Mouse (Mus musculus): ENCODE data around the gene Pdcl3.
"Not testable (repeated sequence)": the region's sequence is repeated elsewhere in the genome, so short reads cannot be mapped to it uniquely, and the experiment has no call there.

Pdcl3 gene

DNA sequence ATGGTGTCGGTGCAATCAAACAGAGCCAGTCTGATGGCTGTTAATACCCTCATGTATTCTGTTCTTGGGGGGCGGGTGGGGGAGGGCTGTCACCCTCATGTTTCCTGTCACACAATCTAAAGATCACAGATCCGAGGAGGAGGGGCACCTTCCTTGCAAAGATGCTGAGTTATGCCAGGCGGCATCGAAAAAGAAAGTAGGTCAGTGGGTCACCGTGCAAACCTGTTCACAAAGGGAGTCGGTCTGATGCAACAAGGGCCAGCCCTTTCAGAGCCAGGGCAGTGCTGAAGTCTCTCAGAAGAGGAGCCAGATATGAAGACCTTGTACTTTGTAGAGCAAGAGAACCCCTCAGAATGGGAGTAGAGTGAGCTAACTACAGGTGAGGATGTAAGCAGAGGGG is 39.7 kb downstream of the Pdcl3 start:
- no peak for DNase-seq (ENCODE audit: low read depth, low spot score)

DNA sequence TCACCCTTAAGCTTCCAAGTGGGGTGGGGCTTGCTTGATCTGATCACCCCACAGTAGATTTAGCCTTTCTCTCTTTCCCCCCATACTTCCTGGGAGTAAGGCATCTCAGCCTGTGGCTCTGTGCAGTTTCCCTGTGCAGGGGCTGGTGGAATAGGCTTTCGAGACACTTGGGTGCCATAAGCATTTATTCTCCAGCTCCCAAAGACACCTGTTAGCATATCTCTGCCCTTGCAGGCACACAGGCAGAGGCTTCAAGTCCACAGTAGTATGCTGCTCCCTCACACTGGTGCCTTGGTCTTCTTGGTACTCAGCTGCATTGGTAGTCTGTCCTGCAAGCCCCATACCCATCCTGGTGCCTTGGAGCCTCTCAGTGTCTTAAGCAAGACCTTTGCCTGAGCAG is 40.4 kb downstream of the Pdcl3 start:
- DNase-seq (ENCODE audit: low read depth, low spot score), result no peak

DNA sequence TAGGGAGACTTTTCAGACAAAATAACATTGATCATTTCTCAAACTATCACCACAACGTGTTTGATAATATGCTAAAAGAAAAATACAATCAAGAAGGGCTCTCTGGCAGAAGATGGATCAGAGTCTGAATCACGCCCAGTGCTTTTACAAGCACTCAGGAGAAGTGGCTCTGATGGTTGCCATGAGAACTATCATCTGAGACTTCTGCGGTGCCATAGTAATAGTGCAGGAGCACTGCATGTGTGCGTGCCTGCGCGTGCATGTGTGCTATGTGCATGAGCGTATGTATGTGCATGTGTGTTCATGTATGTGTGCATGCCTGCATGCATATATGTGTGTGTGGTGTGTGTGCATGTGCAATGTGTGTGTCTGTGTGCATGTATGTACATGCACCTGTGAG is 43.8 kb downstream of the Pdcl3 start:
- DNase-seq (ENCODE audit: low read depth, low spot score), result no peak

DNA sequence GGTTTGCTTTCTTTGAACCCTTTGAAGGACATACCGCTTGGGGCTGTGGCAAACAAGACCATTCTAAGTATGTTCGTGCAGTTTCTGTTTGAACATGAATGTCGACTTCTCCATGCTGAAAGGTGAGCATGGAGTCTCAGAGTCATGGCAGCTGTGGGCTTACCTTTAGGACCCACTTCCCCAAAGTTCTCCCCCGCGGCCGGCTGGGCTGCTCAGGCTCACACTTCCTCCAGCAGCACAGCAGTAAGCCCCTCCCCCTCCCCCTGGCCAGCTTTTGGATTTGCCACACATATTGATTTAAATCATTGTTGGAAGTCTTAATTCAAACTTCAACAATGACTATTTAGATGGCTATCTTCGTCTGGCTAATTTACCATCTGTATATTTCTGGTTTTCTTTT is 44.7 kb downstream of the Pdcl3 start:
- no peak for DNase-seq (ENCODE audit: low read depth, low spot score)

DNA sequence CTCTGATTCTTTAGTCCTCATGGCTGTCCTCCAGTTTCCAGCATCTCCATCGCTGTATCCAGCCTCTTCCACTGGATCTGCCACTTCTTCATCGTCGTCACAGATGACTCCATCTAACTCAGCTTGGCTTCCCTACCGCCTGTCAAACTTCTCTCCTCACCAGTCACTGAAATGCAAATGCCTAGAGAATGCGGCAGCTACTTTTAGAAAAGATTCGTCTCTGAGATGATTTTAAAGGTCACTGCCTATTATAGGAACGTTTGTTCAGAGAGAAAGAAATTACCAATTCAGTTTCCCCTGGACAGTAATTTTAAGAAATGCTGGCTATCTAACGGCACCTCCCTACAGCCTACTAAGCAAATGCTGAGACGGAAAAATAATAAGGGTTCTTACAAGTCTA is 50.4 kb downstream of the Pdcl3 start:
- DNase-seq (ENCODE audit: low read depth, low spot score), result no peak

DNA sequence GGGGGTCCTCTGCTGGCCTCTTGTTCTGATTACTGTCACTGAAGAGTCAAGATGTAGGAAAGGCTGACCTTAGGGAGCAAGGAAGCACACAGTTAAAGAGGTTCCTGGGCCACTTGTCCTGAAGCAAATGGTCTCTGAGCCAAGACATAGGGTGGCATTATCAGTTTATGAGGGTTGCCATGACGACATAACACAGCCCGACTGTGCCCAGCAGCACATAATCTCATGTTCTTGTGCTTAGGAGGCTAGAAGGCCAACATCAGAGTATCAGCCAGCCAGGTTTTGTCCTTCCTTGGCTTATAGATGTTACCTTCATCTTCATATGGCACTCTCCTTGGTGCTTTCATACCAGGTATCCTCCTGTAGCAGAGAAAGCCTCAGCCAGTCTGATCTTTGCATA is 56.8 kb downstream of the Pdcl3 start:
- no peak for DNase-seq (ENCODE audit: low read depth, low spot score)

DNA sequence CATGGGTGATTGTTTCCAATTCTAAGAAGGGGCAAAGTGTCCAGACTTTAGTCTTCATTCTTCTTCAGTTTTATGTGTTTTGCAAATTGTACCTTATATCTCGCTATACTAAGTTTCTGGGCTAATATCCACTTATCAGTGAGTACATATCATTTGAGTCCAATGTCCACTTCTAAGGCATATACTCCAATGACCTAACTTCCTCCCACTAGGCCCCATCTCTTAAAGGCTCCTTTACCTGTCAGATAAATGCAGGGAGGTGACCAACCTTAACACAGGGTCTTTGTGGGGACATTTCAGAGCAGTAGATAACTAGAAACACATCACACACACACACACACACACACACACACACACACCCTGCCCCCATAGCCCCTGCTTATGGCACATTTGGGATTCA is 59.0 kb downstream of the Pdcl3 start:
- DNase-seq (ENCODE audit: low read depth, low spot score), result not testable (repeated sequence)

DNA sequence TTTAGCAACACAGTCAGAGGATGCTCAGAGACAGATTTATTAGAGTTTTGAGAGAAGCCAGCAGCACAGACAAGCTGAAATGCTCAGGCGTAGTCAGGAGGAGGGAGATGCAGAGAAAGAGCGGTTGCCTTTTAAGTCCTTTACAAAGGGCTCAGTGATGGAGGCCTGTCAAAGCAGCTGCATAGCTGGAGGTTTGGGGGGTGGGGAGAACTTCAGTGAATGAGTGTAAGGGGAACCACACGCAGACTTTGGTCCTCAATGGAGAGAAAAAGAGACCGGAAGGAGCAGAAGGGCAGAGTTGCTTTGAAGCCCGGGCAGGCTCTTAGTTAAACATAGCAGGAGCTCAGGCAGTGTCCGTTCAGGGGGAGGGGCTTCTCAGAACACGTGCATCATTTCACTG is 61.3 kb downstream of the Pdcl3 start:
- DNase-seq (ENCODE audit: low read depth, low spot score), result no peak

Measured in ES-CJ7 (cell line).